Comparison of ENCODE assay signal across 8 mouse cellular contexts in genomic region chr13:74008948-74009718, GRCm38 (mm10). TPM values are rescaled to one million over a fixed set of nuclear protein-coding genes. Genes with fewer than 3 reads are reported as not detected.
DNase-seq lines count a peak whose midpoint lies in the region; ATAC-seq and TF ChIP-seq lines count a peak whose summit lies in the region.

TSS of gene Tppp (plus strand) at chr13:74009407.

- no peaks in the 10 kb centered on the region for H3K9me3 ChIP-seq in G1E (replicated peaks)
- H3K9me3 ChIP-seq in forebrain, embryonic 16.5 days (ENCODE audit: control insufficient read depth, low read length), result no peaks in the 10 kb centered on the region
- H3K9me3 ChIP-seq in liver, postnatal 0 days (ENCODE audit: low read length), result no peaks in the 10 kb centered on the region
- H3K9me3 ChIP-seq in neural tube, embryonic 13.5 days, result no peaks in the 10 kb centered on the region

- no peak for TF ChIP-seq CTCF in G1E (IDR thresholded peaks at IDR 0.05; ENCODE audit: low read depth, low read length)
- TF ChIP-seq CTCF in liver, postnatal 0 days (IDR thresholded peaks at IDR 0.05; ENCODE audit: low read depth), result no peak

- peak within 1 kb of the TSS; percentile 62 for H3K4me2 ChIP-seq in forebrain, embryonic 16.5 days (ENCODE audit: low read length)
- peak within 1 kb of the TSS; percentile 95 for H3K4me2 ChIP-seq in liver, postnatal 0 days (ENCODE audit: low read depth, low read length)
- peak within 1 kb of the TSS; percentile 89 for H3K4me2 ChIP-seq in neural tube, embryonic 13.5 days

- peaks cover 34% of the 10 kb centered on the region for H3K27me3 ChIP-seq in G1E (ENCODE audit: insufficient read depth, low read length)
- H3K27me3 ChIP-seq in forebrain, embryonic 16.5 days (replicated peaks; ENCODE audit: control insufficient read depth, insufficient read depth, low read length), result no peaks in the 10 kb centered on the region
- H3K27me3 ChIP-seq in liver, postnatal 0 days (ENCODE audit: insufficient read depth, low read length), result peaks cover 51% of the 10 kb centered on the region
- peaks cover 35% of the 10 kb centered on the region for H3K27me3 ChIP-seq in neural tube, embryonic 13.5 days

- peak; percentile 78 for DNase-seq in G1E (ENCODE audit: low spot score)
- peak; percentile 96 to 97 for DNase-seq in cerebellum, adult 18-20 months
- DNase-seq in heart, postnatal 25 days (ENCODE audit: low spot score), result peak; percentile 92
- peak; percentile 95 for DNase-seq in layer of hippocampus, adult 11-12 months (ENCODE audit: low spot score)
- DNase-seq in liver, postnatal 0 days, result peak; percentile 93
- DNase-seq in telencephalon, adult 2 months (ENCODE audit: low read depth, low spot score), result peak; percentile 93

- intact Hi-C loops in heart, postnatal 25 days (cut with DNase I), result loop anchor here (1.0 to 5.0 kb wide), 2 partner anchors 38 to 53 kb away; partner anchors contain the start of gene Cep72

- peaks cover 15% of the 10 kb centered on the region for H3K4me1 ChIP-seq in G1E (ENCODE audit: insufficient read depth, low read depth, low read length)
- peaks cover 4% of the 10 kb centered on the region for H3K4me1 ChIP-seq in forebrain, embryonic 16.5 days (replicated peaks; ENCODE audit: control insufficient read depth, insufficient read depth, low read length)
- peaks cover 18% of the 10 kb centered on the region for H3K4me1 ChIP-seq in liver, postnatal 0 days (ENCODE audit: insufficient read depth)
- peaks cover 17% of the 10 kb centered on the region for H3K4me1 ChIP-seq in neural tube, embryonic 13.5 days (replicated peaks)

- WGBS in forebrain, embryonic 16.5 days, result under 1% methylated on average over 55 of the region's 56 CpGs
- WGBS in liver, postnatal 0 days (ENCODE audit: insufficient replicate concordance), result under 1% methylated on average over 56 of the region's 56 CpGs
- WGBS in neural tube, embryonic 13.5 days, result under 1% methylated on average over 56 of the region's 56 CpGs

- peak within 1 kb of the TSS; percentile 49 for H3K9ac ChIP-seq in forebrain, embryonic 16.5 days (replicated peaks; ENCODE audit: low read depth, low read length)
- peak within 1 kb of the TSS; percentile 55 for H3K9ac ChIP-seq in liver, postnatal 0 days (replicated peaks)
- H3K9ac ChIP-seq in neural tube, embryonic 13.5 days, result peak within 1 kb of the TSS; percentile 76

- no peaks in the 10 kb centered on the region for H3K36me3 ChIP-seq in G1E (replicated peaks)
- H3K36me3 ChIP-seq in forebrain, embryonic 16.5 days (ENCODE audit: control insufficient read depth, insufficient read depth), result no peaks in the 10 kb centered on the region
- H3K36me3 ChIP-seq in liver, postnatal 0 days (replicated peaks; ENCODE audit: insufficient read depth, low read length), result no peaks in the 10 kb centered on the region
- H3K36me3 ChIP-seq in neural tube, embryonic 13.5 days, result no peaks in the 10 kb centered on the region

- no peak for TF ChIP-seq EP300 in liver, postnatal 0 days (IDR thresholded peaks at IDR 0.05; ENCODE audit: low read depth)

- peak; percentile 92 for ATAC-seq in G1E (ENCODE audit: extremely low read depth, insufficient number of reproducible peaks, low FRiP score, poor library complexity, severe bottlenecking)
- ATAC-seq in forebrain, embryonic 16.5 days, result peak; percentile 93
- ATAC-seq in liver, postnatal 0 days, result peak; percentile 98
- ATAC-seq in neural tube, embryonic 13.5 days (ENCODE audit: low read depth), result peak; percentile 93

- peak within 1 kb of the TSS; percentile 70 for H3K4me3 ChIP-seq in G1E (ENCODE audit: low read depth, low read length)
- peak within 1 kb of the TSS; percentile 66 for H3K4me3 ChIP-seq in forebrain, embryonic 16.5 days (replicated peaks; ENCODE audit: low read length)
- H3K4me3 ChIP-seq in liver, postnatal 0 days (ENCODE audit: low read depth, low read length), result peak within 1 kb of the TSS; percentile 60
- H3K4me3 ChIP-seq in neural tube, embryonic 13.5 days, result peak within 1 kb of the TSS; percentile 59

- H3K27ac ChIP-seq in forebrain, embryonic 16.5 days (ENCODE audit: low read length), result peak within 1 kb of the TSS; percentile 67
- peak within 1 kb of the TSS; percentile 16; the same call in 1 of the 2 replicates for H3K27ac ChIP-seq in liver, postnatal 0 days (ENCODE audit: low read depth)
- peak within 1 kb of the TSS; percentile 79 for H3K27ac ChIP-seq in neural tube, embryonic 13.5 days (replicated peaks)

RNA-seq across cellular contexts. Expression of gene Tppp, which starts in this region (rescaled TPM):
- not detected in 2 replicates for total RNA-seq in G1E (2014; fragmentation: Nextera tagmentation)
- 0.12 and 0.16 TPM in 2 replicates for total RNA-seq in G1E (2017)
- polyA plus RNA-seq in G1E (2012), result not detected in 2 replicates
- polyA plus RNA-seq in forebrain, embryonic 16.5 days (2015; fragmentation: Nextera tagmentation; extraction: Ambion mirVana), result 9.6 and 10.7 TPM in 2 replicates
- 10 to 100 TPM; 20.7 to 21.3 TPM for total RNA-seq in heart, postnatal 25 days (2021)
- 0.36 and 0.42 TPM in 2 replicates for polyA plus RNA-seq in liver, postnatal 0 days (2015; fragmentation: Nextera tagmentation; extraction: Ambion mirVana)
- polyA plus RNA-seq in neural tube, embryonic 13.5 days (2015; fragmentation: Nextera tagmentation; extraction: Ambion mirVana), result 6.5 and 6.7 TPM in 2 replicates

Comparison
In these comparisons a context has a peak if more than half of its experiments do, and no peak if none do; other contexts are left out.
1. Peak in every context shown above with its lines: DNase-seq, ATAC-seq, H3K4me3 ChIP-seq and H3K27ac ChIP-seq.
2. RNA of gene Tppp (total RNA-seq): 20.7 to 21.3 TPM in heart, postnatal 25 days; 0.12 to 0.16 TPM in G1E; every median in the first group is over 10 times any median in the second.
3. Peak in DNase-seq, ATAC-seq and H3K4me3 ChIP-seq in G1E; RNA of the gene not detected or under 1 TPM.
4. Peak in DNase-seq, ATAC-seq, H3K4me3 ChIP-seq, H3K27ac ChIP-seq, H3K9ac ChIP-seq and H3K4me2 ChIP-seq in liver, postnatal 0 days; RNA of the gene not detected or under 1 TPM.
5. H3K27ac ChIP-seq: peak in every context shown above with its lines; median percentile 79 in neural tube, embryonic 13.5 days; 67 in forebrain, embryonic 16.5 days; 16 in liver, postnatal 0 days.